Mouse (Mus musculus): ENCODE measurements around the gene Git2.

The Git2 gene

DNA sequence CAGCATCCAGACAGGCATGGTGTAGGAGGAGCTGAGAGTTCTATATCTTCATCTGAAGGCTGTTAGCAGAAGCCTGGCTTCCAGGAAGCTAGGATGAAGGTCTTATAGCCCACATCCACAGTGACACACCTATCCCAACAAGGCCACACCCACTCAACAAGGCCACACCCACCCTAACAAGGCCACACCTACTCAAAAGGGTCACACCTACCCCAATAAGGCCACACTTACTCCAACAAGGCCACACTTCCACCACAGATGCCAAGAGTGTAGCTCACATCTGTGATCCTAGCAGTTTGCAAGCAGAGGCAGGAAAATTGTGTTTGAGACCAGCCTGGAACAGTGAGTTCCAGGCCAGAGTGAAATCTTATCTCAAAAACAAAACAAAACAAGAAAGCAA, 87.4 kb downstream of the Git2 start:
- no peak for DNase-seq (ENCODE audit: inconsistent ontology term)

DNA sequence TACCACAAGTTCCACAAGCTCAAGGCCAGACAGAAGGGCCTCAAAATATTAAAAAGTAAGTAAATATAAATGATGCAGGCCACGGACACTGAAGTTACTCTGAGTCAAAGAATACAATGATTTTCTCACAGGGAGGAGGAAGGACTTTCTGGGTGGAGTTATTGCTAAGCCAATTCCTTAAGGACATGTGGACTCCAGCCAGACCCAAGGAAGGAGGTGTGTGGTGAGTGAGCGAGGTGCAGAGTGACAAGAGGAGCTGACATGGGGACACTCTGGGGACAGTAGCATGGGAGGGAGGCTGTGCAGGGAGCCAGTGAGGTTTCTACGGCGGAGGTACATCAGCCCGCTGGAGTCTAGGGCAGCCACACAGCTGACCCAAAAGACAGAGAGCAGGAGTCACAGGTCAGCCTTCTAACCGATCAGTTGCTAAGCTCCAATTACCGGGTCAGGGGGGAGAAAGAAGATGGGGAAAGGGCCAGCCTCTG, 88.5 kb downstream of the Git2 start:
- DNase-seq (ENCODE audit: inconsistent ontology term) = no peak

DNA sequence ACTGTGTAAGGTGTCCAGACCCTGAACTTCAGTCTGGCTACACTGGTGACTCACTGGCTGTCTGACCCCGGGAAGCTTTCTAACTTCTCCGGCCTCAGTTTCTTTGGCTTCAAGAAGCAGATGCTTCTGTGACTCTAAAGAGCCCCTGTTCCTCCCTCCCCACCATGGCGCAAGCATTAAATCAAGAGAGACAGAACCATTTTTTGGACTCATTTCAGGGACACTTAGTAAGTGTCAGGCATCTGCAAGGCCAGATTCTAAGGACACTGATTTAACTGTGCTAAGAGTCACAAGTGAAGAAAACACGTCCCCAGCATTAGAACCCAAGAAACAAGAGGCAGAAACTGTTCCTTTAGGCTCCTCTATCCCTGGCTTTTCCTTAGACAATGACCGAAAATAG, 89.3 kb downstream of the Git2 start:
- DNase-seq (ENCODE audit: inconsistent ontology term) = no peak

DNA sequence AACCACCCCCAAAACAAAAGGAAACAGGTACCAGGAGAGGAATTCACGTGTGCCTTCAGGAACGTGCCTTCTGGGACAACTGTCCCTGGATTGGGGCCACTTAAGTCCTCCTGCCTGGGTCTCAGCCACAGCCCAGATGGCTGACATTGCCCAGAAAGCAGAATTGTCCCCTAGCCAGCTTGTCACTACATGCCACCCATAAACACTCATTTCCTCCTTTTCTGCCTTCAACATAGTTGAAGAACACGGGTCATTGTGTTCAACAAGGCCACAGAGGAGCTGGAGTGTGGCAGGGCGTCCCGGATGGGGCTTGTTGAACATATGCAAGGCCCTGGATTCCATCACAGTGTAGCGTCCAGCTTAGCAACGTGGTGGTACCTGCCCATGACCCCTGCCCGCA, 93.6 kb downstream of the Git2 start:
- peak; percentile 51 for DNase-seq (ENCODE audit: inconsistent ontology term)

DNA sequence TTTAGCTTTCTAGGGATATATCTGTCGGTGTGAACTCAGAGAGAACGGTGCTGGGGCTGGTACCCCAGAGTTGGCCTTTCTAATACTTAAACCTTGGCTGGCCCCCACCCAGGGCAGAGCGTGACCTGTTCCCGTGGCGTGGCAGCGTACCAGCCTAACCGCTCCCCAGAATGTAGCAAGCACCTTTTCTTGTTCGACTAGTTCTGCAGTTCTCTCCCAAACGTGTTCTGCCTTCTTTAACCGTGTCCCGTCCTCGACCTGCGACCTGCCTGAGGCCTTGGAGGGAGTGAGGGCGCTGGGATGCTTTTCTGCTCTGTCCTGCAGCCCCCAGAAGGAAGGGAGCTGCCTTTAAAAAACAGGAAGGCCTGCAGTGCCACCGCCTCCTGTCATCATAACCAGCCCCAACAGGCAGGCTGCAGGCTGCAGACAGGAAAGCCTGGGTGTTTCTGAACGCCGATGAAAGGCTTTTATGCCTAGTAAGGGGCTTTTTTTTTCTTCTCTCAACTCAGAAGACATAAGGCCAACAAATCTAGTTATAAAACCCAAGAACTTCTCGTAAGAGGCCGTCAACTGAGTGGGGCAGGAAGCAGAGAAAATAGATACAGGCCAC, 94.5 kb downstream of the Git2 start:
- no peak for DNase-seq (ENCODE audit: inconsistent ontology term)

DNA sequence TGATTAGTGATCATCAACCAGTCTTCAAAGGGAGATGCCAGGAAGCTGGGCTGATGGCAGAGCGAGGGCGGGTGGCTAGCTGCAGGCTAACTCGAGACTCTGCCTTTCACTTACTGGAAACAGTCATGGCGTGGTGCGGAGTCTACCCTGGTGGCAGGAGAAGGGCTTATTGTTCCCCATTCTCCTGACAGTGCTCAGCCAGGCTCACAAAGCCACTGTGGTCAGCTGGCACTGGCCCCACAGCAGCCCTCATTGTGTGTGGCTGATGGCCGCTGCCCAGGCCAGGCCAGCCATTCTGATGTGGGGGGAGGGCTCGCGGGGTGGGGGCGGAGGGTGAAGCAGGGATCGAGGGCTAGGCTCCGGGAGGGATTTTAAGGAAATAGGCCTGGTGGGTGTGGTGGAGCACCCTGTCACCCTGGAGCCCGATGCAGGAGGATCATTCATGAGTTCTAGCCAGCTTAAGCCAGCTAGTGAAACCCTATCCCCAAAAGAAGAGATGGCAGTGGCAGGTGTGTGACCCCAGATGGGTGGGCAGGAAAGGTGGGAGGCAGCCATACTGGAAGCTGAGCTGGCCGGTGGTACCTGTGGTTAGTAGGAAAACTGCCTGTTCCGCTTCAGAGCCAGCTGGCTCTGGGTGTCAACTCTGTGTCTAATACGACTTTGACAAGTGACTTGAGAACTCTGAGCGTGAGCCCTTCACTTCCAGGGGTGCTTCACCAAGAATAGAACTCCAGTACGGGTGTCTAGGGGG, 95.3 kb downstream of the Git2 start:
- DNase-seq (ENCODE audit: inconsistent ontology term) = peak; percentile 90

Measured in Muller cell, postnatal 12 days (primary cell).